Mouse (Mus musculus): ENCODE results near the gene Hspb6. TPM values are rescaled to one million over a fixed set of nuclear protein-coding genes. Genes with fewer than 3 reads are reported as not detected.

Hspb6 gene
- polyA plus RNA-seq, 1 experiment: 52.8 TPM

DNA sequence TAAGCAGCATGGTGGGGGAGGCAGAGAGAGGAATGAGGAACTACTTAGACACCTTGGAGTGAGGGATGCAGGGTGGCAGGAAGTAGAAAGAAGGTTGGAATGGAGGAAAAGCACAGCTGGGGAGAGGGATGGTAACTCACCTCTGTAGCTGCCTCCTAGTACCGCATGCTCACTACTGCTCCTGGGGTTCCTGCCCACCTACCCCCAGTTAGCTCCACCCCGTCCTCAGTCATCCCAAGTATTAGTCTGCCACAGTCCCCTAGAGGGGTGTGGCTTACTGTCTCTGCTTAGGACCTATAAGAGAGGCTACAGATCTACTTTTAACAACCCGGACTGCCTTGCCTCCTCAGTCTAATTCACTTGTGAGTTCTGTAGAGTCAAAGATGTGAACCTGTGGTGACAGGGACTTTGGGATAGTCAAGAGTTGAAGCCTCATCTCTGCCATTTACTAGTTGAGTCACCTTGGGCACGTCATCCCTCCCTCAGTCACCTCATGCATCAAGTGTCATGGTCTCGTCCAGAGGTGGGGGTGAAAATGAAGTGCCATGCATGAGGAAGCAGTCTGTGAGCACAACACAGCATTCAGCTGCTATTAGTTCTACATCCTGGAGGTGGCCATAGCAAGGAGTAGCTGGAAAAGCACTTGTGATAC lies 40.9 kb downstream of the Hspb6 start:
- no peaks in the 10 kb centered on the region for H3K36me3 ChIP-seq (ENCODE audit: control insufficient read depth, insufficient read depth, low read length)
- no peak for TF ChIP-seq POLR2A (IDR thresholded peaks at IDR 0.05; ENCODE audit: low read depth, low read length)
- TF ChIP-seq CTCF (IDR thresholded peaks at IDR 0.05; ENCODE audit: extremely low read depth, insufficient read length, insufficient replicate concordance, low read depth, low read length): no peak
- WGBS: 73% methylated on average over 5 of the region's 5 CpGs
- H3K4me1 ChIP-seq (ENCODE audit: control insufficient read depth, insufficient read depth, insufficient read length, low read length): peaks cover 17% of the 10 kb centered on the region
- no peak overlapping the region for H3K4me3 ChIP-seq (ENCODE audit: low read depth, low read length)
- no peak overlapping the region for H3K27ac ChIP-seq (ENCODE audit: insufficient read depth, low read depth, low read length)
- no peaks in the 10 kb centered on the region for H3K27me3 ChIP-seq (ENCODE audit: control insufficient read depth, insufficient read depth, low read length)

DNA sequence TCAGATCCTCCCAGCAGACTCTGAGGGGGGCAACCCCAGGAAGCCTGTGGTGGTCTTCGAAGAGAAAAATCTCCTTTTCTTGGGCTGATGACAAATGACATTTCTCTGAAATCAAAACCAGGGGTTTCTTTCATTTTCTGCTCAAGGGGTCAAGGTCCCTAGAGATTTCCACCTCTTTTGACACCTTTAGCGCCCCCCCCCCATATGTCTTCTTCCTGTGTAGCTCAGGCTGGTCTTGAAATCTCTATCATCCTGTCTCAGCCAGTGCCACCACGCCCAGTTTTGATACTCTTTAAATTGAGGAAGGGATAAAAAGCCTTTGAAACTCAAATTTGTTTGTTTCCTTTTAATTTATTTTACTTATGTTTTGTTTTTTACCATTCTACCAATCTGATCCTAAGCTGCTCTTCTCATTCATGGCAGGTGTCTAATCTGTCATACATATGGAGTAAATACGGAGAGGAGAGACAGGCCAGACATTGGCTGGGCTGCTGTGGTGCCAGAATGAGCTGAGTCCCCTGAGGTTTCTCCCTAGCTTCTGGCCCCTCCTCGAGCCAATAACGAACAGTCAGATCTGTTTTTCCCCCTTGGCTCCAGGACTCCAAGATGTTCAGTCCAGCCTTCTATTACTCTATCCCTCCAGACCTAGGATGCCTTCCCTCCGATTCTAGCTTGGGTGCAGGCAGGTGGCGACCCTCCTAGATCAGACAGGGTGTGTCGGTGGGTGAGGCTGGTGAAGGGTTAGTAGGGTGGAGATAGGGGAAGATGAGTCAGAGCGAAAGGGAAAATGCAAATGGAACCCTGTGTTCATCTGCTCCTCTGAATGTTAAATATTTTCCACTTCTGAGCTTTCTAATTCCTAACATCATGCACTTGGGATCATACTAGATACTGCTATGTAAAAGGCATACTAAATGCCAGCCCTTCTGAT lies 41.9 kb downstream of the Hspb6 start:
- TF ChIP-seq CTCF (IDR thresholded peaks at IDR 0.05; ENCODE audit: extremely low read depth, insufficient read length, insufficient replicate concordance, low read depth, low read length) (no peak), POLR2A (IDR thresholded peaks at IDR 0.05; ENCODE audit: low read depth, low read length) (no peak)
- H3K4me1 ChIP-seq (ENCODE audit: control insufficient read depth, insufficient read depth, insufficient read length, low read length): peaks cover 17% of the 10 kb centered on the region
- 56% methylated on average over 10 of the region's 10 CpGs for WGBS
- H3K36me3 ChIP-seq (ENCODE audit: control insufficient read depth, insufficient read depth, low read length): no peaks in the 10 kb centered on the region
- H3K27ac ChIP-seq (ENCODE audit: insufficient read depth, low read depth, low read length): no peak overlapping the region
- H3K4me3 ChIP-seq (ENCODE audit: low read depth, low read length): no peak overlapping the region
- H3K27me3 ChIP-seq (ENCODE audit: control insufficient read depth, insufficient read depth, low read length): no peaks in the 10 kb centered on the region

GRCm38 (mm10) chr7:30594510-30595024 lies 42.6 kb downstream of the Hspb6 start:
- Histone ChIP-seq H3K4me1 (ENCODE audit: control insufficient read depth, insufficient read depth, insufficient read length, low read length) (peaks cover 18% of the 10 kb centered on the region), H3K27ac (ENCODE audit: insufficient read depth, low read depth, low read length) (no peak overlapping the region), H3K4me3 (ENCODE audit: low read depth, low read length) (no peak overlapping the region), H3K27me3 (ENCODE audit: control insufficient read depth, insufficient read depth, low read length) (no peaks in the 10 kb centered on the region), H3K36me3 (ENCODE audit: control insufficient read depth, insufficient read depth, low read length) (no peaks in the 10 kb centered on the region)
- WGBS: 75% methylated on average over 4 of the region's 4 CpGs
- TF ChIP-seq POLR2A (IDR thresholded peaks at IDR 0.05; ENCODE audit: low read depth, low read length) (no peak), CTCF (IDR thresholded peaks at IDR 0.05; ENCODE audit: extremely low read depth, insufficient read length, insufficient replicate concordance, low read depth, low read length) (no peak)

DNA sequence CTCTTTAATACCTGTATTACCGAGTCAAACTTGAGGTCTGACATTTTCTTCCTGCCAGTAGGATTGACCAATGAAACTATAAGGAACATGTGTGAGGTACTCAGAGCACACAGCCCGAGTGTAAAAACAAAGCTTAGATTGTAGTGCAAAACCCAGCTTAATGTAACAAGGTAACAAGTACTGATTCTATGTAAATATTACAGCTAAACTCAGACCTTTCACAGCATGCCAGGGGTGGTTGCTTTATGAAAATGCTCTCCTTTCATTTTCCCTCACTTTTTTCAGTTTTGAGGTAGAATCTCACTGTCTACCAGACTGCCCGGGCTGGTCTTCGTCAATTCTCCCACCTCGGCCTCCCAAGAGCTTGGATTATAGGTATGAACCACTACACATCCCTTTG lies 44.1 kb downstream of the Hspb6 start:
- 81% methylated on average over 5 of the region's 5 CpGs for WGBS
- H3K4me1 ChIP-seq (ENCODE audit: control insufficient read depth, insufficient read depth, insufficient read length, low read length): peaks cover 12% of the 10 kb centered on the region; the same call in 1 of the 2 replicates
- H3K36me3 ChIP-seq (ENCODE audit: control insufficient read depth, insufficient read depth, low read length): no peaks in the 10 kb centered on the region
- no peak overlapping the region for H3K4me3 ChIP-seq (ENCODE audit: low read depth, low read length)
- H3K27ac ChIP-seq (ENCODE audit: insufficient read depth, low read depth, low read length): no peak overlapping the region
- TF ChIP-seq POLR2A (IDR thresholded peaks at IDR 0.05; ENCODE audit: low read depth, low read length) (no peak), CTCF (IDR thresholded peaks at IDR 0.05; ENCODE audit: extremely low read depth, insufficient read length, insufficient replicate concordance, low read depth, low read length) (no peak)
- no peaks in the 10 kb centered on the region for H3K27me3 ChIP-seq (ENCODE audit: control insufficient read depth, insufficient read depth, low read length)

GRCm38 (mm10) chr7:30596811-30597210 lies 44.8 kb downstream of the Hspb6 start:
- H3K27me3 ChIP-seq (ENCODE audit: control insufficient read depth, insufficient read depth, low read length): no peaks in the 10 kb centered on the region
- 90% methylated on average over 5 of the region's 5 CpGs for WGBS
- TF ChIP-seq POLR2A (IDR thresholded peaks at IDR 0.05; ENCODE audit: low read depth, low read length): no peak
- TF ChIP-seq CTCF (IDR thresholded peaks at IDR 0.05; ENCODE audit: extremely low read depth, insufficient read length, insufficient replicate concordance, low read depth, low read length): no peak
- H3K4me1 ChIP-seq (ENCODE audit: control insufficient read depth, insufficient read depth, insufficient read length, low read length): peaks cover 12% of the 10 kb centered on the region; the same call in 1 of the 2 replicates
- H3K27ac ChIP-seq (ENCODE audit: insufficient read depth, low read depth, low read length): no peak overlapping the region
- H3K4me3 ChIP-seq (ENCODE audit: low read depth, low read length): no peak overlapping the region
- no peaks in the 10 kb centered on the region for H3K36me3 ChIP-seq (ENCODE audit: control insufficient read depth, insufficient read depth, low read length)

DNA sequence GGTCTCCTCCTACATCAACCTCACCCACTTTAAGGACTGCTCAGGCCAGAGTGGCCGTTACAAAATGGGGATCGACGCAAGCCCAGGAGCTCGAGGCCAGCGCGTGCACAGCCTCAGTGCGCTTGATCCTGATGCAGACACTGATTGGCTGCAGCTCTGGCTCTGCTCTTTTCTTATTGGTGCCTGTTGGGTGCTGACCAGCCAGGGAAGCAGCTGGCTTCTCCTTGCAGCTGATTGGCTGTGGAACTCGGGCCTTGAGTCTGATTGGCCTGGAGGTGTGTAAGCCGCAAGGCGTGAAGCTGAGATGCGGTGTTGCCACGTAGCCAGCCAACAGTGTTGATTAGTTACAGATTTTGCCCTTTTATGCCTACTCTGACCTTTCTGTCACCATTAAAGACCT lies 46.8 kb downstream of the Hspb6 start, which contains the start of gene Zbtb32:
Zbtb32 (minus strand) TSS at position 124 of the 400 bp plus-strand sequence.
- peak within 1 kb of the TSS; percentile 14; the same call in 1 of the 2 replicates for H3K4me3 ChIP-seq (ENCODE audit: low read depth, low read length)
- no peak for TF ChIP-seq CTCF (IDR thresholded peaks at IDR 0.05; ENCODE audit: extremely low read depth, insufficient read length, insufficient replicate concordance, low read depth, low read length)
- no peak for TF ChIP-seq POLR2A (IDR thresholded peaks at IDR 0.05; ENCODE audit: low read depth, low read length)
- no peak within 1 kb of the TSS for H3K27ac ChIP-seq (ENCODE audit: insufficient read depth, low read depth, low read length)
- peaks cover 19% of the 10 kb centered on the region; the same call in 1 of the 2 replicates for H3K4me1 ChIP-seq (ENCODE audit: control insufficient read depth, insufficient read depth, insufficient read length, low read length)
- H3K27me3 ChIP-seq (ENCODE audit: control insufficient read depth, insufficient read depth, low read length): no peaks in the 10 kb centered on the region
- H3K36me3 ChIP-seq (ENCODE audit: control insufficient read depth, insufficient read depth, low read length): no peaks in the 10 kb centered on the region
- 94% methylated on average over 12 of the region's 12 CpGs for whole genome bisulfite sequencing
